Mouse (Mus musculus) cerebellum, adult 8-10 months (tissue): ENCODE measurements at regions not wholly inside any gene's neighbourhood (a gene's known extent, or its start where the extent isn't known, plus 50 kb on each side); places are given as distances from the start of the nearest gene placed in this dataset.

Source experiments
- DNase-seq: peaks from one replicate; pipeline ENCODE4 v3.0.0; 2022

DNA sequence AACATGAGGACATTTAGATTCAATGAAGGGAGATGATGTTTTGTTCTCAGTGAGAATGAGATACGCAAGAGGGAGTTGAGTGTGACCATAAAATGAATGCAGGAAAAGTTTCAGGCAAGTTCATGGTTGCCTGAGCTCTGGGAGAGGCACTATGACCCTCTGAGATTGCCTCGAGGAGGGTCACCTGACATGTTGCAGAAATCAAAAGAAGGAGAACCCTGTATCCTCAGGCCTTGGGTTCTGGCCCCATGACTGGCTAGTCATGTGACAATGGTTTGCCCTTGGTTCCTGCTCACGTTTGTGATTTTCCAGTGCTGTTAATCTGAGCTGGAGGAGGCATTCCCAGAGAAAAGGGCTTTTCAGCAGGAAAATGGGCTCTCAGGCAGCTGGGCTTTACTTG, 98.9 kb downstream of the Mab21l3 start:
- no peak for DNase-seq

DNA sequence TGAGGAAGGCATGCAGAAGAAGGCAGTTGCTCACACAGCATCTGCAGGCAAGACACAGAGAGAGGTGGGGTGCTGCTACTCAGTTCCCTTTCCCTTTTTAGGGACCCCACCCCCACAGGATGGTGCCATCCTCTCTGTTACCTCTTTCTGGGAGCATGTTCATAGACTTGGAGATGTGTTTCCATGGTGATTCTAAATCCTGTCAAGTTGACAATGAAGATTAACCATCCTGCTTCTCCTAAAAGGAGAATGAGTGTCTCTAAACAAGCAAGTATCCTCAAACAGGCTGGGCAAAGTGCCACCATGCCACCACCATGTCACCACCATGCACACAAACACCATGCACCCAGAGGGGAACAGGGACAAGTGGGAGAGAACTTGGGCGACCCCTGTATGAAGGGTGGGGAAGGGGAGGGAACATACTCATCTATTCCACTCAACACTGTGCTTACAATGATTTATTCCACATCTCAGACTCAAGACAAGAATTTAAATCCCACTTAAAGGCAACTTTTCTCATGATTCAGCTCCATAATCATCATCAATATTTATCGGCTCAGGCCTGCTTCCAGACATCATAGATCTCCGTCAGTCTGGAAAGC, 99.6 kb downstream of the Mab21l3 start:
- no peak for DNase-seq

DNA sequence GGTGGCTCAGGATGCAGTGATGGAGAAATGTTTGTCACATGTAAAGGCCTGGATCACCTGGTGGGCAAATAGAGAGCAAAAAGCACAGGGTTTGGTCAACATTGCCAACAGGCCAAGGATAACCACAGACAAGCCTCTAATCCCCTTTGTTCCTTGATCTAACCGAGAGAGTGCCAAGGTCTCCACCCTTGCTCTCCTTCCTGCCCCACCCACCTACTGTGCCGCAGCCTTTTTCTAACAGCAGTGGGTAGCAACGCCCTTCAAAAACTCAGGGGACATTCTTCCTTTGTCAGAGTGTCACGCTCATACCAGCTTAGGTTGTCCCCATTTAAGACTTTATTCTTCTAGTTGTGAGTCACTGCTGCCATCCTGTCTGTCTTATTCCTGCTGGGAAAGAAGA, 100.6 kb downstream of the Mab21l3 start:
- no peak for DNase-seq

DNA sequence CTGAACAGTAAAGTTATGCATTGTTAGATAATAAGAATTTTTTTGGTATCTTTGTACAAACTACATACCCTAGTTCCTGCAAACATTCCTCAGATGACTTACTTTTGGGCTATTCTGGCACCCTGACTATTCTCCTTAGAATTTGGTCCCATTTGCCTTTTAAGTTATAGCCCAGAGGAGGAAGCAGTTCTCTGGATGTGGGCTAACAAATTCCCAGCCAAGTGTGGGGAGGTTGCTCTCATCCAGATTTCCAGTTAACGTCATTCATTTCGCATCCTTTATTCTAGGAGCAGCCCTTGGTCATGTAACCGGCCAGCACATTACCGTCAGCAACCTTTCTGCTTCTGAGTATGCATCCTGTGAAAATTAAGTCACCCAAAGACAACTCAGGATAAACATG, 107.9 kb downstream of the Mab21l3 start:
- no peak for DNase-seq

DNA sequence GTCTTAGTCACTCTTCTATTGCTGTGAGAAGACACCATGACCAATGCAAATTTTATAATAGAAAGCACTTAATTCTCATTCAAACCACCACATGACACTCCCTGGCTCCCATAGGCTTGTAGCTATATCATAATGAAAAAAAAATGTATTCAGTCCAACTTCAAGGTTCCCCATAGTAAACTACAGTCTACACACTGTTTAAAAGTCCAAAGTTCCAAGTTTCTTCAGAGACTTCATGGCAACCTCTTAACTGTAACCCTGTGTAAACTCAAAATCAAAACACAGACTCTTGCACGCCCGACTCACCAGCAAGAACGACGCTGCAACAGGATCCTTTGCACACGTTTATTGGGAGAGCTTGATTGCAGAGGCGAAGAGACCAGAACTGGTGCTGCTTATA, 111.6 kb downstream of the Mab21l3 start:
- DNase-seq = no peak

DNA sequence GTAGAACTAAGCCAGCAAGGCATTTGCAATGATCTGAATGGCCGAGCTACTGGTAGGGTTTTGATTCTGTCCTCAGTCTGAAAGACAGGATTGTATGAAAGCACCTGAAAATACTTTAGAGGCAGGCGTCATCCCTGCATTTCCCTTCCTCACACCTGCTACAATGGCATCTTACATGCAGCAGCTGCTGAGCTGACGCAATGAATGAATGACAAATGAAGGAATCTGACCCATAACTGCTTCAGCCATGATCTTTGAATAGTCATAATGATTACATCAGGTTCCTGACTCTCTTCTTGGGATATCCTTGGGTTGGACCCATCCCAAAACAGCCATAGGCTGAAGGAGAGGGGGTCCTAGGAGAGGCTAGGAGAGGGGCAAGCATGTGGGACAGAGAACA, 119.7 kb downstream of the Mab21l3 start:
- DNase-seq = no peak

DNA sequence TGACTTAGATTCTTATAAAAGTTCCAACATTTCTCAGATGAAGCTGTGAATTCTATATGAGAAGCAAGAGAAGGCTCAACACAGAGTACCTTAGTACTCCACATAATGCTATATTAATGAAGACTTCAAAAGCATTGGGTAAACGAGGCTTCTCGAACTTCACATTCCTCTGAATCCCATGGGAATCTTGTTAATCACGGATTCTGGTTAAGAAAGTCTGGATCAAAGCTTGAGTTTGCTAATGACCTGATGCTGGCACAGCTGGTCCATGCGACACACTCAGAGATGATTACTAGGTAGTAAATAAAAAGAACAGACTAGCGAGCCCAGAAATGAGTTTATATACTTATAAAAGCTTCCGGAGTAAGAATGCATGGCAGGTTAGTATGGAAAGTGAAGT, 118.4 kb upstream of the Atp1a1 start:
- DNase-seq = no peak

DNA sequence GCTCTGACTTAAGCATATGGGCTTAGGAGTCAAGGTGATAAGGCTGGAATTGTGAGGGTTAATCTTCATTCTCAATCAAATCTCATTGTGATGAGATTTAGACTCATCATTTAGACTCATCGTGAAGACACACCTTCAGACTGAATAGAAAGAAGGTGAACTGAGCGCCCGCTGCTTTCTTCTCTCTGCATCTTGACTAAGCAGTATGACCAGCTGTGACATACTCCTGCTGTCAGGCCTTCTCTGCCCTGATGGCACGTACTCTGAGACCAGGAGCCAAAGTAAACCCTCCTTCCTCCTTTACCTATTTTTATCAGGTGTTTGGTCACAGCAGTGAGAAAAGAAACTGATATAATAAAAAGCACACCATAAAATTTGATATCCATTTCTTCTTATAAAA, 117.5 kb upstream of the Atp1a1 start:
- no peak for DNase-seq

DNA sequence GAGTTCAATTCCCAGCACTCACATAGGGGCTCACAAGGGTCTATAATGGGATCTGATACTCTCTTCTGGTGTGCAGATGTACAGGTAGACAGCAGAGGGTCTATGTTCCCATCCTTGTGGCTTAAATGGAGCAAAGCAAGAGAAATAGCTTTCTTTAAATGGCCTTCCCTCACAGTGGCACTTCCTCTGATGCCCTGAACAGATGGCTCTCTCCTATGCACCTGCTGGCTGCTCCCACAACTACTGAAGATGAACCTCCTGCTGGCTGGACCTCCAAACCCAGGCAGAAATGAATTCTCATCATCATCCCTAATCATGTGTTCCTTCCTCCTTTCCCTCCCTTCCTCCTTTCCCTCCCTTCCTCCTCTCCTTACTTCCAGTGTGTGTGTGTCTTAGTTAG, 110.9 kb upstream of the Atp1a1 start:
- DNase-seq = peak; percentile 36

DNA sequence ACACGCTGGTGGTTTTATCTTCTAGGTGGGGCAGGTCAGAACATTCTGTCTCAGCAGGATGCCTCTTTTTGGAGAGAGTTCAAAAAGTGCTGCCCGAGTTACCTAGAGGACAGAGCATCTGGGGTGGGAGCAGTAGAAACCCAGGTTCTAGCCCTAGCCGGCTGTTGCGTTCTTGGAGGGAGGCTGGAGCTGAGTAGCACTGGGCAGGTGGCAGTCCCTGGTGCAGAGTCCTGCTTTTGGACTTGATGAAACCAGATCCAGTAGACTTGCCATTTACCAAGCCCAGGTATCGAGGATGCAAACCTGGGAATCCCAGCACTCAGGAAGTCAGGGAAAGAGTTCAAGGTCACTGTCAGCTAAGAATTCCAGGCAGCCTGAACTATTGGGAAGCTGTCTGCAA, 110.3 kb upstream of the Atp1a1 start:
- peak; percentile 21 for DNase-seq

DNA sequence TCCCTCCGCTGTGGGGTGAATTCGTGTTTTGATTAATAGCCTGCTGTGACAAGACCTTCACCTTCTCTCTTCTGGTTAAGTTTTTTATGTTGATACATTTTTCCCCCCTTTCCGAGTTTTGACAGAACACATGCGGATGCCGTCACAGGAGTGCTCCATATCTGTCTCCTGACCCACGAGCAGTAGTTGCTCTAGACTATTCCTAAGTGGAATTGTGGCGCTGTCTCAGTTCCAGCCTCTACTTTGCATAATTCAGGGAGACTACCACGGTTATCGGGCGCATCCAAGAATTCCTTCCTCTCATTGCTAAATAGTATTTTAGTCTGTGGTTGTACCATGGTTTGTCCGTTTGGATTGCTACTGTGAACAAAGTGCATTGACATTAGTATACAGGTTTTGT, 109.2 kb upstream of the Atp1a1 start:
- DNase-seq = no peak

DNA sequence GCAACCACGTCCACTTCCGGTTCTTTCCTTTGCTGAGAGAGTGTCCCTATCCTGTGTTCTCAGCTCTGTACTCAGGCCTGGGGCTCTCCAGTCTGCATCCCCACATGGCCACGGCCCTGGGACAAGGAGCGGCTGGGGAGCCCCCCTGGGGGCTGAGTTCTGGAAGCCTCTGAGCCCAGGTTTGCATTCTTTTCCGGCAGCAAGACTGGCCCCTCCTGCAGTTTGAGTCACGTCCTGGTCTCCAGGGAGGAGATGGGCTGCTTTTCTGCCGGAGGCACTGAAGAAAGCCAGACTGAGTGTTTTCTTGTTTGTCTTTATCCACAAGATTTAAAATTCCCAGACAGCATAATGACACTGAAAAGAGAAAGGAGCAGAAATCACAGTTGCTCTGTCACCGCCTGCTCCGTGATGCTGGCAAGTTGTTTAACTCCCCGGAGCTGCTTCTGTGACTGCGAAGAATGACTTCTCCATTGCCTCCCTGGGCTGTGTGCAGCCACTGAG, 108.7 kb upstream of the Atp1a1 start:
- peak; percentile 31 for DNase-seq

DNA sequence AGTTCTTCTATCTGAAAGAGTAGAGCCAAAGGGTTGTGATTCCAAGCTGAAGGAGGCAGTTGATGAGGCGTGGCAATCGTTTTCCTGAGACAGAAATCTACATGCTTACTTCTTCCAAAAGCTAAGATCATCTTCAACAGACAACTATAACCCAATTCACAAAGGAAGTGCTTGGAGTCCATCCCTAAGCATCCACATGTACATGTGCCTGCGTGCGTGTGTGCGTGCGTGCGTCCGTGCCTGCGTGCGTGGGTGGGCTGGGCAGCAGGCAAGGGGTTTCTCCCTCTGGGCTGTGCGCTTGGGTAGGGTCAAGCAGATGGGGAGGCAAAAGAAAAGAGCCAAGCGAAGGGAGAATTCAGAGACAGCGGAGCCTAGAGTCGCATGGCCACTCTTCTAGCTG, 108.2 kb upstream of the Atp1a1 start:
- DNase-seq = peak; percentile 14

DNA sequence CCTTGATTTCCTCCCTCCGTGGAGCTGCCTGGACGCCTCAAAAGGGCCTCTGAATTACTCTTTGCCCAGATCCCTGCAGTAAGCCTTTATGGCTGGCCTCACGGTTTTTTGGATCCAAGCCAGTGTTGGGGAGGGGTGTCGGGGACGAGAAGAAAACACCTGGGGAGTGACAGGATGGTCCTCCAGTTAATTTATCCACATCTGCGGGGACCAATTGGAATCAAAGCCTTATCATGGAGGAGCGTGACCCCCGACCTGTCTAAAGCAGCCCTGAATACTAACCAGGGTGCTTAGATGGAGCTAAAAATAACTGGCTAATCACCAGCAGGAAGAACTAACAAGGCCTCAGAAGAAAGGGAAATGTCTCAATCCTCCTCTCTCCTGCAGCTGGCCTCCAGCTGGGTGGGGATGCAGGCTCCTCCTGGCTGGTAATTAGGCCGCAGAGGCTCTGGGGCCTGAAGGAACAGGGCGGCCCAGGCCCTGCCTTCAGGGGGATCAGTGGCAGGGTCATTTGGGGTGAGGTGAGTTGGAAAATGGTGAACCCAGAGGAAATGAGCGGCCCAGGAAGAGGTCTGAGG, 107.2 kb upstream of the Atp1a1 start:
- DNase-seq = peak; percentile 32

DNA sequence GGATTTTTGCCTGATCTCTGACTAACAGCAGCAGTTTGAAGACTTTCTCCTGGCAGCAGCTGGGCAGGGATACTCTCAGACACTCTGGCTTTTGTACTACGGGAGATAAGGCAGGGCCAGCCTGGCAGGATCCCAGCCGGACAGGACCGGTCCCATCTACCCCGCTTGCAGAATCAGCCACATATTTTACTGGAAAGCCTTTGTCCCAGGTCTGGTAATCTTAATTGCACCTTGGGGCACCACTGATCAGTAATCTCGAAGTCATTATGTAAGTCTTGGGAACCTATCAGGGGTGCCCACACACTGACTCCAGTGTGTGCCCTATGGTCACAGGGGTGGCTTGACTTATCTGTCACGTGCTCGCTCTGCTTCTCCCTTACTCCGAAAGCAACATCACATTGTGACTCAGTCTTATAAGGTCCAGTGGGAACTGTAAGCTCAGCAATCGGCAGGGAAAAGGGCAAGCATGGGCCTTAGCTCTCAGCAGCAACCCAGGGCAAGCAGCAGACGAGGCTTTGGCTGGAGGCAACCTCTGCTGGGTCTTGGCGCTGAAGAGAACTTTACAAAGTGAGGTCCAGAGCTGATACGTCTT, 105.0 kb upstream of the Atp1a1 start:
- DNase-seq = peak; percentile 42

DNA sequence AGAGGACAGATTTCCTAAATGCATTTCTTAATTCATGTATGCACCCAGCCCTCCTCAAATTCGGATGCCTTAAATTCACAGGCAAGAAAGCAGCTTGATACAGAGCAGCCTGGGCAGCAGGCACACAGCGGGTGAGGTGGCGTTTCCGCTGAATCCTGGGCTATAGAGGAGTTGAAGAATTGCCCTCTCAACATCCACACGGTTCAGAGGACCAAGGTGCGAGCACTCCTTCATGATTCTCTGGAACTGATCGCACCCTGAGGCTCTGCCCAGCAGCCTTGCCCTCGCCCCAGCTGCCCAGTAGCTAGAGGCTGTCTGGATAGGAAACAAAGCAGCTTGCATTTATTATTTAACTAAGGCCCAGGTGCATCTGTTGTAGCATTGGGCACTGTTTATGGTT, 104.3 kb upstream of the Atp1a1 start:
- peak; percentile 53 for DNase-seq

DNA sequence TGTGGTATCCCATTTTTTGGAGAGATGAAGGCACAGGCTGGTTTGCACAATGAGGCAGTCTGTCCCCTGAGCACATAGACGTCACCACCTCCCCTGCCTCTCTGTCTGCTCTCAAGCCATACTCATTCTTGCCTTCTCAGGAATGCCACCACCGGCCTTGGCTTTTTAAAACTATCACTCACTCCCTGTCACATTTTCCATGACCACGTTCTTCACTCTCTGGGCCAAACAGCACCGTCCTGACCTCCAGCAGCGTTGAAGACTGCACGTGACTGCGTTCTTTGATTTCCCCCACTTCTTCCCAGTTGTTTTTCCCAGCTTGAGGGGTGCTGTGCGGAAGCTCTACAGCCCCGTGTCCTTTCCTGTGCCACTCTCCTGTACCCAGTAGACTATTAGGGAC, 100.4 kb upstream of the Atp1a1 start:
- no peak for DNase-seq

DNA sequence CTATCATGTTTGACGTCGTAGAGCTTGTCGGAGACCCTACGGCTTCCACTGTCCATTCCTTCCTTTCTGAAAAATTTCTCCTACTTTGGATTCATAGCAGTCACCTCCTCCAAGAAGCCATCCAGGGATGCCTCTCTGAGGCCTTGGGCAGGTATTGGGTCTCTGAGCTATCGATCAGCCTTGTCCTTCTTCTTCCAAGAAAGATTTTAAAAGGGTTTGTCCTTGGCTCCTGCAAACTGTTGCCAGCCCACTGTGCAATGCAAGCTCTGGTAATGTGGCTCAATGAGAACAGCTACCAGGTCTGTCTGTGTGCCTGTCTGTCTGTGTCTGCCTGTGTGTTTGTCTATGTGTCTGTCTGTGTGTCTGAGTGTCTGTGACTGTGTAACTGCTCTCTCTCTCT, 99.8 kb upstream of the Atp1a1 start:
- DNase-seq = no peak

DNA sequence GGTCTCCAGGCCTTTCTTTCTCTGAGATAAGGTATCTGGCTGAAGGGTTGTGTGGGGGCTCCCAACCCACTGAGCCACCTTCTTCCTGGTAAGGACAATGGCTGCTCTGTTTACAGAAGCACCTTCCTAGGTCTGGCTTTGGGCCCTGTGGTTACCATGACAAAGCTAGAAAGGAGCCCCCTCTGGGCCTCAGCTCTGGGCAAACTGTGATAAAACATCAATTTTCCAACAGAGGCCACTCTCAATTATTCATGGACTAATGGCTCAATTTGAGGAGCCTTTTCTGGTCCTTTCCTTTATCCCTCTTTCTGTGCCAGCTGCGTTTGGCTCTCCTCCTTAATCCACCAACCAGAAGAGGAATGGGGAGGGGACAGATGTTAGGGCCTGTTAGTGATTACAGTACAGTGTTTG, 97.3 kb upstream of the Atp1a1 start:
- no peak for DNase-seq

DNA sequence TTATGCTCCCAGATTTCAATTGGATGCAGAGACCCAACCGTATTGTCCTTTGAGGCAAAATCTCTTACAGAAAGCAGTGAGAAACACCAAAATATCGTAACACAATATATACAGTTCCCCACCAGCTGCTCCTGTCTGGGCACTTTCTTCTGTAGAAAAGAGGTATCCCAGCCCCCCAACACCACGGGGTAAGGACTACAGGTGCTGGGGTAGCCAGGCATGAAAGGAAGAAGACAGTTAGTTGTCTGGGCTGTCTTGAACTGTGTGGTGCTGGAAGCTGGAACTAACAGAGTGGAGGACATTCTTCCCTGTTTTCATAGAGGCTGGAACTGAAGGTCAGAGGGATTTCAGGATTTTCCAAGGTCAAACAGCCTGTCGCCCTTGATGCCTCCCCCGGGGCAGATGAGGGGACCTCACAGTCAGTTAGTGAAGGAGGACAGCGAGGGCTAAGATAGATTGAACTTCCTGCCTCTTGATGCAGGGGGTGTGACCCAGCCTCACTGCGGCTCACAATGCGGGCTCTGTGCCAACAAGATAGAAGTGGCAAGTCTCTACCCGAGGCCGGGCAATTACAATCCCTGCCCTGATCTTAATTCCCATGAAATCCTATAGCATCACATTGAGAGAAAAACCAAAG, 96.6 kb upstream of the Atp1a1 start:
- no peak for DNase-seq

DNA sequence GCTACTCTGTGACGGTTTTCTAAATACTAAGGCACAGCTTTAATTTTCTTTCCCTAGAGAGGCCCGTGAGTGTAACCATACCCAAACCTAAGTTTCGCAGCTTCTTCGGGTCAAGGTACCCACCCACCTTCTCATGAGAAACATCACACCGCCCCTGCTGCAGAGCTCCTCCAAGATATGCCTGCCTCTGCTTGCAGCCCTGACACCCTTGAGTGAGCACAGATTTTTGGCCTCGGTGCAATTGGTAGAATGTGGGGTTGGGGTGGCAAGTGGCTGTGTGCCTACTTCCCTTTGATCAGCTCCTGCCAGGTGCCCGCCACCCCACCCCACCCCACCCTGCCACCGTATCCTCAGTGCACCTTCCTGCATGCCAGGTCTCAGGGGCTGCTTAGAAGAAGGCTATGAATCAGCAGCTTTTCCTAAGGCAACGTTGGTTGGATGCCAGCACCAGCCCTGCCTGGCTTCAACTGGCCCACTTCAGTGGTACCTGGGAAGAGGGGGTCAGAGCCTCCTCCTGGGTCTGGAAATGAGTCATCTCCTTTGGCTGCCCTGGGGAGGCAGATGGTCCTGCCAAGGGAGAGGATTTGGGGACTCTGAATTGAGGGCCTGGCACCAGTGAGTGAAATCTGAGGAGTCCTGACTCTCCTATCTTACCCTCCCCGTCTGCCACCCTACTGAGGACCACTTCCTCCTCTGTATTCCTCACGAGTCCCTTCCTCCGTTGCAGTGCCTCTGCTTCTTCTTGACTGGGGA, 95.6 kb upstream of the Atp1a1 start:
- DNase-seq = peak; percentile 93

DNA sequence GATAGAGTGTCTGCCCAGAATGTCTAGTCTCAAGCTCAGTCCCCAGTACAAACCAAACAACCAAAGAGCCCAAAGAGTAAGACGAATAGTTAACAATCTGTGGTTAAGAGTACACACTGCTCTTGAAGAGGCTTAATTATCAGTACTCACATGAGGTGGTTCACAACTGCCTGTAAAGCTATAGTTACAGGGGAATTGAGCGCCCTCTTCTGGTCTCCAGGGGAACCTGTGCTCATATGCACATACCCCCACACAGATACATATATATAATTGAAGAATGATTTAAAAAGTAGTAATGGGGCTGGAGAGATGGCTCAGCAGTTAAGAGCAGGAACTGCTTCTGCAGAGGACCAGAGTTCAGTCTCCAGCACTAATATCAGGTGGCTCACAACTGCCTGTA, 92.3 kb upstream of the Atp1a1 start:
- no peak for DNase-seq

DNA sequence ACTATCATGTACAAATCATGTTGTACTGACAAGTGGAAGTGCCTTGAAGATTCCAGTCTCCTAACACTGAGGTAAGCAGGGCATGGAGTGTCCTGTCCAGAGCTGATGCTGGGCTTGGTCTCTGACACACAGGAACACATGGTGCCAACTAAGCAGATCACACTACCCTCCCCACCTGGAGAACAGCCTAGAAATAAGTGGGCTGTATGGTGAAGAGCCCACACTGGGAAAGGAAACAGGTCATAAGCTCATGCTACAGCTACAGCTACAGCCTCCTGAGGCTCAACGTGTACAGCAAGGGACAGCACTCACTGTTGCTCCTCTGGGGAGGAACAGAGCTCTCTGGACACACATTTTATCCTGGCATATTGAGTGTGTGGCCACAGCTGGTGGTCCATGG, 89.8 kb upstream of the Atp1a1 start:
- no peak for DNase-seq
